Mouse (Mus musculus) erythroid progenitor cell, adult 5-6 weeks (primary cell): Measurements from ENCODE around the gene Itga4. TPM values are rescaled to one million over a fixed set of nuclear protein-coding genes. Genes with fewer than 3 reads are reported as not detected.

Experiments
- ATAC-seq: replicated peaks from 2 replicates; pipeline ENCODE4 v1.8.0; 2016; ENCODE audit warnings: moderate number of reproducible peaks, mild to moderate bottlenecking, moderate TSS enrichment, inconsistent platforms; ENCODE audit not compliant: poor library complexity, low FRiP score, severe bottlenecking
- total RNA-seq, 2 experiments: library from RNA; stranded (forward) in 1 of 2; stranded (reverse) in 1 of 2; fragments of 150-400 nt in 1 of 2; fragments of 186-747, 209-891 nt in 1 of 2; gene quantifications; 2 replicates each; pipeline versions ENCODE4 v1.2.3 to v1.2.4; 2015 to 2017; ENCODE audit warnings: low replicate concordance in 2 of 2

The Itga4 gene
- total RNA-seq, 2 experiments from 2014 or later: 314 to 331 TPM

DNA sequence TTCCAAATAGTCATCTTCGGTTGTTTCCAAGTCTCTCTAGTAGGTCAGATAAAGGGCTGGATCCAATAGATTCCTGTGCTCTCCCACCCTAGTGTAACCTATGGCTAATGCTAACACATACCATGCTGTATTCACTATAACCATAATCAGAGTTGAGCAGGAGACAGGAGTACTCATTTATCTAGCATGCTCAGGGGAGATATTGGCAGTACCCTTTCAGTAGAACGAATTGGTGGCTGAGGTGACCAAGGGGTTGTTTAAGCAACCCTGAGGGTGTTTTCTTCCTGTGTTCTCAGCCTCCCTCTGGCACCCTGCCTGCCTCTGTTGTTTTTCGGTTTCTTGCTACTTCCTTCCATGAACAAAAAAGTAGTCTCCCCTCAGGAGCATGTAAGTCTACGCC is 4.1 kb downstream of the Itga4 start:
- peak; percentile 67 for ATAC-seq

DNA sequence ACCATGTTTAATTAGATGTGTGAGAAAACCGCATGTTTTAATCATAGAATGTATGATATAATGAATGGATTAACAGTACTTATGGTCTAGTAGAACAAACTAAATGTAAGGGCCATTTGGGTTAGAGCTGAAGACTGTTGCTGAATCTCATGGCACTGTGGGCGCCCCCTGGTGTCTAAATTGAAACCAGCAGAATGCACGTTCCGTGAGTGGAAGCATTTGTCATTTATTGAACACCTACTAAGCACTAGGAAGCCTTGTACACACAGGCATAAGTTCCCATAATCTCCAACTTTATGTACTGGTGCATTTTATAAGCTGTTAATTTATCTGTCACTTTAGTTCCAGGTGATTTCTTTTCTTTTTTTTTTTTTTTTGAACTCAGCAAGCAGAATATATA is 10.4 kb downstream of the Itga4 start:
- ATAC-seq: peak; percentile 77

DNA sequence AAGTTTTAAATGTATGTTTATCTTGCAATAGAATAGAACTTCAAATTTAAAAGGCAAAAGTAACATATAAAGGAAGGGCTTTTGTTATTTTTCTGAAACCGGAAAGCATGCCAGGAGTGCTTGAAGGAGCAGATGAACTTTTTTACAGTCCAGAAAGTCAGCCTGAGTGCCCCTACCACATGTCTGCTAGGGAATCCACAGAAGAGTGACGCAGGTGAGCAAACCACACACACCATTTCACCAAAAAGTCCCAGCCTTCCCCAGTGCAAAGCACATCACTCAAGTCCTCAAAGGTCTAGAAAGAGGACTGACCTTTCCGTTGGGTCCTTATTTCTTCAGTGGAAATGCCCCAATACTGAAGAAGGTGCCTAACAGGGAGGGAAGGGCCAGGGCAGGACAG is 11.3 kb downstream of the Itga4 start:
- ATAC-seq: no peak

DNA sequence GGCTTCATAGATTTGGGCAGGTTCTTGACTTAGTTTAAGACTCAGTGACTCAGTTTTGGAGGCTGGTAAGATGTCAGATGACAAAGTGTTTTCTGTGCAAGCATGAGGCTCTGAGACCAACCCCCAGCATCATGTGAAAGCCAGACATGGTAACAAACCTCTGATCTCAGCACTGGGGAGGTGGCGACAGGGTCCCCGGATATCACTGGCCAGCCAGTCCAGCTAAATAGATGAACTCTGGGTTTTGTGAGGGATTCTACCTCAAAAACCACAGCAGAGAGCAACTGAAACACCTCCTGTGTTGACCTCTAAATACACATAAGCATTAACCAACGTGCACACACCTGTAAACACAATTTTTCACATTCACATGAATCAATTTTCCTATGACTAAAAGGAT is 12.0 kb downstream of the Itga4 start:
- no peak for ATAC-seq

DNA sequence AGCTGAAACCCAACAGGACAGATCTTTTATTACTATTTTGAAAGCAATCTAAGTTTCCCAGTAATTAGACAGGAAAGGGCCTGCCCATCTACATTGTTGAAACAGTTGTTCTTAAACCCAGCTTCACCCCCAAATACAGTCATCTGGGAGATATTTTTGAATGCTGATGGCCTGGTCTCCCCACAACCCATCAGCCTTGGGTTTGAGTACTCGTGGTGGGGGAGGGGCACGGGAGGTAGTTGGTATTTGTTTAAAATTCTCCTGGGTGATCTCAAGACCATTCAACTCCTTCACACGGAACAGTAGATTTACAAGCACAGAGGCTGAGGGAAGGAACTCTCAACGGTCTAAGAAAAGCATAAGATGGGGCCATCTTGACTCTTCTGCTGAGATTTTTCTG is 13.6 kb downstream of the Itga4 start:
- ATAC-seq: no peak

DNA sequence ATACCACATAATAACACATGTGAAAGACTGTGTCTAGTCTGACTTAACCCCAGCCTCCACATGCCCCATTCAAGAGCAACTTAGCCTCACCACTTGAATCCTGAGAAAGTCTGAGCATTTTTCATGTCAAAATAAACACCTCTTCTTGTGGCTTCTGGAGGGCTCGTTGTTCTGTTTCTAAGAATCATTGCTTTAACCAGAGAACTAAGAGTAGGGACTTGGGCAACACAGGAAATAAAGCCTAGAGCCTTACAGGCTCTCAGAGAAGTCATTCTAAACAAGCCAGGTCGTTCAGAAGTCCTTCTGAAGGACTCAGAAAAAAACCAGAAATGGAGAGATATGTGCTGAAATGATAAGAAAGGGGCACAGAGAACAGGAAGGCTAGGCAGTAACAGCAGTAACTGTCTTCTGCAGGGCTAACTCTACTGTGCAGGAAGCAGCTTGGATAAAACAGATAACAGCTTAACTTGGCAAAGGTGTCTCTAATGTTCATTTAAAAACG is 14.9 kb downstream of the Itga4 start:
- ATAC-seq: peak; percentile 88

DNA sequence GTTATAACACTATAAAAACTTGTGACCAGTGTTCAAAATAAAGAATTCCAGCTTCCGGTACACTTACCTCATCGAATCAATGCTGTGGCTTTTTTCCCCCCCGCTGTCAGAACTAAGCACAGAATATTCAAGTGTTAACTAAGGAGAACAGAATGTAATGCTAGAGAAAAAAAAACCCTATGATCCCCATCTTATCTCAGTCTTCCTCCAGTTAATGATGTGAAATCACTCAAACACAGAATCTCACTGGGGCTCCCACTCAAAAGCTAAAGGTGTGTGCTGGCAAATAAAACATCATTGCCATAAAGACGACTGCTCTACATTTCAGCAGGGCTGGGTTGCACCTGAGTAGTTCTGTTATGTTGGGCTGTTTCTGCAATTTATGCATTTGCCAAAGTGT is 16.6 kb downstream of the Itga4 start:
- no peak for ATAC-seq

DNA sequence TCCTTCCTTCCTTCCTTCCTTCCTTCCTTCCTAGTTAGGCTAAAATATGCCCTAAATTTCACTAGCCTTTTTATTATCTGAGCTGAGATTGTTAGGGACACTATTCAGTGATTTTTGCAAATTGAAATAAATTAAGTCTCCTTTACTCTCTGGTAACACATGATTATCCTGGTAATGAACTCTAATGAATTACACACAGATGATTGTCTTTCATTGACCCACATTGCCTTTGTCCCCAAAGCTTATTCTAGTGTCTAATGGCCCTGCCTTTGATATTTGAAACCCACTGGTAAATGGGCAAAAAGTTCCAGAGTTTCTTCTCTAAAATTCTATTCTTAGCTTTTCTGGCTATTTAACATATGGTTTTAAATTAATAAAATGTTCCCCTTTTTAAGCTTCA is 23.4 kb downstream of the Itga4 start:
- ATAC-seq: no peak

DNA sequence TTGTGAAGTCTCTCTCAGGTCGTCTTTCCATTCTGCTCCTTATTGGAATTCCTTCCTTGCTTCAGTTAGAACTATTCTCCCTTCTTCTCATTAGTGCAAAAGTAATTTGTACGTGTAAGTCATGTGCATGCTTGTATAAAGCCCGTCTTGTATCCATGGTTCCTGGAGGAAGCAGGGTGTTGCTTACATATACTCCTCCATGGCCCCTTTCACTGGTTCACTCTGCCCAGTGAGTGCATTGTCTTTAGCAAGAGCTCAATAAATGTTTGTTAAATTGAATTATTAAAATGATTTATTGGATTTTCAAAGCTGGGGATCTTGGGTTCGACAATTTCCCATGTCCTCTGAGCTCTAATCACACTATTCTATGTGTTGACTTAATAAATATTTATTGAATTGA is 29.0 kb downstream of the Itga4 start:
- ATAC-seq: no peak

DNA sequence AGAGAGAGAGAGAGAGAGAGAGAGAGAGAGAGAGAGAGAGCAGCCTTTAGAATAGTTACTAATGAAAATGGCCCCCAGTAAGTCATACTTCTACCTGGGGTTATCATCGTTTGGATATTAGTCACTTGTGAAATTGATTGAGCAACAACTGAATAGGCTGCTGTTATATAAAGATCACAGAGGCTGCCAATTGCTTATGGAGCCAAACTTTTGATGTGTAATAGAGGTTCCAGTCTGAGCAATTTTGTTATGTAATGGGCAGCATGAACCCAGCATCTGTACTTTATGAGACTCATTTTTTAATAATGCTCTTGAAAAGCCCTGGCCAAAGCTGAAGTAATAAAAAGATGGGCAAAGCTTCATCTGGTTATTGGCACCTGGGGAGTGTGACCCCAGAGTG is 34.9 kb downstream of the Itga4 start:
- no peak for ATAC-seq

DNA sequence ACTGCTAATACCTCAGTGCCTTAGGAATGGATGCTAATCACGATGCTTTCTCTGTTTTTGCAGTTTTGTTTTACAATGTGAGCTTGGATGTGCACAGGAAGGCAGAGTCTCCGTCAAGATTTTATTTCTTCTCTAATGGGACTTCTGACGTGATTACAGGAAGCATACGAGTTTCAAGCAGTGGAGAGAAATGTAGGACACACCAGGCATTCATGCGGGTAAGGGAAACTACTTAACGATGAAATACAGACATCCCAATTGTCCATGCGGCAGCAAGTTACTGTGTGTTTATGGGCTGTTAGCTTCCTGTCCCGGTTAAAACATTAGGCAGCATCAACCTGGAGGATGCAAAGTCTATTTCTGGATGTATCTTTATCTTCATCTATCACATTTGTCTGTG is 36.7 kb downstream of the Itga4 start:
- no peak for ATAC-seq

DNA sequence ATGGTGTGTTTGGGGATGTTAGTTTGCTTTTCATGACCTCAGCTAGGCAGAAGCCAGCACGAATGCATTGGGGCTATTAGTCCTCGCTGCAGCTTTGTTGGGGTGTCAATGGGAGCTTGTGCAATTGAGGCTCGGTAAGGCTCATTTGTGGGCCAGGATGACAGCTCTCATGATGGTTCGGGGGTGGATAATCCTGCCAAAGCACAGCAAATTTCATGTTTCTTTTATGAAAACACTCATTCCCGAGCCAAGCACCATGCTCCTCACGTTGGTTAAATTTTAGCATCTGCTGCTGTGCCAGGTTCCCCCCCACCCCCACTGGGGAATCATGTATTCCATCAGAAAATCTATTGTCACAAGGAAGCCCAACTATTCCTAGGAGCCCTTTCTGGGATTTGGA is 37.2 kb downstream of the Itga4 start:
- ATAC-seq: no peak

DNA sequence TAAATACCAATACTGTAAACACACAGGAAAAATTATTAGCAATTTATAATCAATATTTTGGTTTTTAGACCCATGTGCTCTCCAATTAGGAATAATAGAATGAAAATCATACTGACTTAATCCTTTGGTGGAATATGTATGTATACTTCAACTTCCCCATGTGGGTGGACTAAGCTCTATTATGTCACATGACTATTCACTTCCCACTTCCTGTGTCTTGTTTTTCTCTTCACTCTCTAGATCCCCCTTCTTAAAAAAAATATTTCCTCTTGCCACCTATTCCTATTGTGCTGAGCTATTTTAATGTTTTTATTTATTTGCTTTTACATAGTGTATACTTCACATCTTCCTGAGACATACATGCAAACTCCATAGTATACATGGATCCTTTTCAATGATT is 47.2 kb downstream of the Itga4 start:
- no peak for ATAC-seq

DNA sequence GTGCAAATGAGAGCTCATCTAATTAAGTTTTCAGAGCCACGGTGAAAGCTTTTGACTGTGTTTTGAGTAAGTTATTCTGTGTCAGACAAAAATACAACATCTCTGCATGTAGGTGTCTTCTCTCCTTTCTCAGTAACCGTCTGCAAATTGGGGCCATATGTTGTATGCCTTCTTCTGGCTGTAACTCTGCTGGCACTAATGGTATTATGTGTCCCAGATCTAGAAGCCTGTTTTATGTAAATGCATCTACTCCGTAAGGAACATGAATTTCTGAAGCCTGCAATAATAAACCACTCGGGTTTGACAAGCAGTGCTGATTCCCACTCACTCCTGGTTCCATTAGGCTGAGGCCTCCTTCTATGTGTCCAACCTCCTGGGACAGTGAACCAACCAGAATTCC is 52.3 kb downstream of the Itga4 start:
- ATAC-seq: no peak

DNA sequence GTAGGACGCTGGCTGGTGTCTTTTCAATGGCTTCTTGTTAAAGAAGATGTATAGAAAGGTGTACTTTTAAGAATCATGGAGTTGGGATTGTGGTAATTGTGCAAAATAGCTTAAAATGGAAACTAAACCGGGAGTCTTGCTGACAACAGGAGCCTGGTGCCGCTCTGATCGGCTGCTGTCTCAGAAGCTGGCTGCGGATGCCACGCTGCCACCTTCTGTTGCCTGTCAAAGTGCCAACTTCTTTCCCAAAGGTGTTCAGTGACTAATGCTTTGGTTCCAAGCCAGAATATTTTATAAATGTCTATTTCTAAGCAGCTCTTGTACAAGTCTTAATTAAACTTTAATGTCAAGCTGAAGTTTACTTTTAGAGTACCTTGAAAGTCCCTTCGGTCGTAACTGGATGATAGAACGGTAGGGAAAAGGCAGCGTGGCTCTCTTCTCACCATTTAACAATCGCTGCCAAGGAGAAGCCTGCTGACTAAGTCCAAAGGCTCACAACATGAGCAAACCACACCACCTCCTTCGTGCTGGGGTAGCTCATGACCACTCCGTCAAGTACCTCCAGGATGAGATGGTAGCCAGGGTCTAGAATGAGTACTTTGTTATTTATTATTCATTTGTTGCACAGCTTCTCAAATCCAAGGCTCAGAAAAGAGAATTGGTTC is 54.4 kb downstream of the Itga4 start:
- ATAC-seq: no peak

DNA sequence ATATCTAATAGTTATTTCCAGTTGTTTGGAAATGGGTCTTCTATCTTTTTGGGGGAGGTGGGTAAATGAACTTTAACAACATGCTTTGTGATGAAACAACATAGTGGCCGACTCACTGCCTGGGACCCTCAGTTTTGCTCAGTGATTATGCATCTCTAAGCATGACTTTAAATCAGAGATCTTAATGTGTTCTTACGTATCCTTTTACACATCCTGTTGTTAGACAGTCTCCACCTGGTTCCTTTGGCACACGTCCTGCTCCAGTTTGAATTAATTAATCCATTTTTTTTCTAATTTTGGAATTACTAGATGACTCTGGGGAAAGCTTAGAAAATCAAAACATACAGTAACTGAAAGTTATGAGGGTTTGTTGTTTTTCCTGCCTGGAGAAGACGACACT is 57.3 kb downstream of the Itga4 start:
- ATAC-seq: no peak

DNA sequence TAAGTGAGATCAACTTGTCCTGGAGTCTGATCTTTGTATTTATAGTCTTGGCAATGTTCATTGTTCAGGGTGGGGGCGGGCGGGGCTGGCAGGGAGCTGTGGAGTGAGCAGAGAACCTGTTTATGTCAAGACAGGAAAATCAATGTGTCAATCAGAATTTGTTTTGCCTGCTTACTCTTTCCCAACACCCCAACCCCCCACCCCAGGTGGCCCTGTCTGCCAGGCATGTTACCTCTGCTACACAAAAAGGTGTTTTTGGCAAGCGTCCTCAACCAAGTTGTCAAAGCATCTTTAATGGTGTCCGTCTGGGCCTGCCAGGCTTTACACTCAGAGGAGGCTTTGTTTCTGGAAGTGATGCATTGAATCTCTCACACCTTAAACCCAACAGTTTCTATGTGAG is 59.9 kb downstream of the Itga4 start:
- ATAC-seq: no peak

DNA sequence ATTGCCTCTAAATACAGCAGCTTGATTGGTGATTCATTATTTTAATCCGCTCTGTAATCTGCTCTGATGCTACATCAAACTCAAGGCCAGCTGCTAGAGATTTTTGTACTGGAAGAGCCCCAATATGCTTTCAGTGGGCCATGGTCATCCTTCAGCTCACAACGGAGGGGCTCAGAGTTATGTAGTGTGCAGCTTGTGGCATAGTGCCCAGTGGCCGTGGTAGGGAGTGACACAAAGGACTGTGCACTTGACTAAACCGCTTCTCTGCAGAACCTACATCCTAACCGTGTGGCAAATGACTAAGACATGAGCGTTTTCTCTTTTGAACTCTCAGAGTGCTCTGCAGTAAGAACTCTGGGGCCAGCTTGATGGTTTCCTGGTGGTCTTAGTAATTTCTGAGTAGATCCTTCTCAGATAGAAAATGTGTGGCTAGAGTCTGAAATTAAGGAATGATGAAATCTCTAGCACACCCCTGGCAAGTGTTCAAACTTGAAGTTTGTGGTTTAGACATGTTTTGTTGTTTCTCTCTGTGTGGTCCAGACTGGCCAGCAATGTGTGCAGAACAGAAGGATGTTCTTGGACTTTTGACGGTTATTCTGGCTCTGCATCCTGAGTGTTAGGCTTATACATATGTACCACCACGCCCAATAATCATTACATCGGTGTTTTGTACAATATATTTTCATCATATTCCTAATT is 61.1 kb downstream of the Itga4 start:
- no peak for ATAC-seq

DNA sequence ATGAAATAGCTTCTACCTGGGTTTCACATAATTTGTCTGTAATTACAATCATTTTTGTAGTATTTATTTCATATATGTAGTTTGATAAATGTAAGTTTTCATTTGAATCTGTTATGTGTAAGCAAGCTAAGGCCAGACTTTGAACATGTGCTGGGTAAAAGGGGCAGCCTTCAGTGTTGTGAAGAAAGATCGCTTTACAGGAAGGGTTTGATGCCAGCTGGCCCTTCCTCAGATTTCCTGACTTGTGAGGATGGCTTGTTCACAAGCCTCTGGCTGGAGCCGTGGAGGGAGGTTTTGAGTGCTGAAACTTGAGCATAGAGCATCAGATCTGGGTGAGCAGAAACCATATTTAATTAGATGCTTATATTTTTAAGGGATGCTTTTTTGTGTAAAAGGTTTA is 72.9 kb downstream of the Itga4 start:
- no peak for ATAC-seq

DNA sequence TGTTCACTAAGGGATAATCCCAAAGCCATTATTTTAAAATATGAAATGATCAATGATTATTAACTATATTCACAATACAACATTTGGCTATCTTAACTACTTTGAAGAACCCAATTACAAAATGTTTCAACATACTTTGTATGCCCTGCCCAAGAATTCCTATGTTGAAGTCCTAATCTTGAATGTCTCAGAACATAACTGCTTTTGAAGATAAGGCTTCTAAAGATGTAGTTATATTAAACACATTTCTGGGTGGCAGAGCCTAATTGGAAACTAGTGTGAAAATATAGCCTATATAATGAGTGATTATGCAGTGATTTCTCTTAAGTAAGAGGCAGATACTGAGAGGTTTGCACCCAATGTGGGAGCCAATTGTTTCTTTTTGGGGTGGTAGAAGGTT is 79.4 kb downstream of the Itga4 start:
- ATAC-seq: no peak

DNA sequence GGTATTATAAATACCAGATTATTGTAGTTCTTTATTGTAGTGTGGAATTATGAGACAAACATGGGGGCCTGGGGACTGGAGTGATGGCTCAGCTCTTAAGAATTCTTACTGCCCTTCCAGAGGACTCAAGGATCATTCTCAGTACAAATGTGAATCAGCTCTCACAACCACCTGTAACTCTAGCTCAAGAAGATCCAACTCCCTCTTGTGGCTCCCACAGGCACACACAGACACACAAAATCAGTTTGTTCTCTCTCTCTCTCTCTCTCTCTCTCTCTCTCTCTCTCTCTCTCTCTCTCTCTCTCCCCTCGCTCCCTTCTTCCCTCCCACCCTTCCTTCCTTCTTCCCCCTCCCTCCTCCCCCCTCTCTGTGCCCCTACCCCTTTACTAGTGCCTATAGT is 80.9 kb downstream of the Itga4 start:
- ATAC-seq: no peak

DNA sequence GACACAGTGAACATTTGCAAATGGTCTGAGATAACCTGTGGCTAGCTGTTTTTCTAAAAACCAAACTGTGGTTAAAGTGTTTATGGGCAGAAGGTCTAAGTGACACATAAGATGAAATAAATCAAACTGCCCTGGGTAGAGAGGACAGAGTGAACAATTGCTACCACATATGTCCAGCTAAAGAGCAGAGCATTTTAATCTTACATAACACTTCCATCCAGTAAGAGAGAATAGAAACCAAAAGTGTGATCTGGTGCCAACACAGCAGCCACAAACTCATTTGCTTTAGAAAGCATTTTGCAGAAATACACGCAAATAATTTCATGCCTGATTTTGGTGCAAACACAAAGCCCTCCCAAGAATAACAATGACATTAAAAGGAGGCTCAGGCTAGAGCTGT is 83.8 kb downstream of the Itga4 start:
- ATAC-seq: no peak
